Mouse (Mus musculus): ENCODE data around the gene Myo3b. TPM values are rescaled to one million over a fixed set of nuclear protein-coding genes. Genes with fewer than 3 reads are reported as not detected.

Gene Myo3b
- polyA plus RNA-seq, 1 experiment from 2014 or later = 0.24 TPM

- Histone ChIP-seq H3K4me3 (ENCODE audit: low read depth, low read length) (no peak overlapping the region), H3K4me2 (no peak overlapping the region), H3K36me3 (ENCODE audit: insufficient read depth) (no peaks in the 10 kb centered on the region), H3K4me1 (ENCODE audit: insufficient read depth) (no peaks in the 10 kb centered on the region), H3K9ac (no peak overlapping the region), H3K27me3 (ENCODE audit: insufficient read depth, low read length) (no peaks in the 10 kb centered on the region), H3K27ac (ENCODE audit: low read depth) (no peak overlapping the region), H3K9me3 (ENCODE audit: low read depth, low read length) (no peaks in the 10 kb centered on the region)
- peak; percentile 53; the same call in 1 of the 2 replicates for ATAC-seq (ENCODE audit: insufficient read depth)
- WGBS = 70% methylated on average over 1 of the region's 1 CpGs
- DNase-seq = no peak
- TF ChIP-seq CTCF (IDR thresholded peaks at IDR 0.05; ENCODE audit: low read depth) = no peak
Measured at GRCm38 (mm10) chr2:70414386-70414785, 375.5 kb downstream of the Myo3b start.

- Histone ChIP-seq H3K4me1 (ENCODE audit: insufficient read depth) (no peaks in the 10 kb centered on the region), H3K36me3 (ENCODE audit: insufficient read depth) (no peaks in the 10 kb centered on the region), H3K9me3 (ENCODE audit: low read depth, low read length) (no peaks in the 10 kb centered on the region), H3K27me3 (ENCODE audit: insufficient read depth, low read length) (no peaks in the 10 kb centered on the region), H3K4me3 (ENCODE audit: low read depth, low read length) (no peak overlapping the region), H3K4me2 (no peak overlapping the region), H3K27ac (ENCODE audit: low read depth) (no peak overlapping the region), H3K9ac (no peak overlapping the region)
- no peak for DNase-seq
- no peak for ATAC-seq (ENCODE audit: insufficient read depth)
- no peak for TF ChIP-seq CTCF (IDR thresholded peaks at IDR 0.05; ENCODE audit: low read depth)
- 81% methylated on average over 1 of the region's 1 CpGs for WGBS
Measured at GRCm38 (mm10) chr2:70415521-70415920, 376.6 kb downstream of the Myo3b start.

- no peaks in the 10 kb centered on the region for H3K4me1 ChIP-seq (ENCODE audit: insufficient read depth)
- no peaks in the 10 kb centered on the region for H3K9me3 ChIP-seq (ENCODE audit: low read depth, low read length)
- H3K9ac ChIP-seq = no peak overlapping the region
- no peaks in the 10 kb centered on the region for H3K27me3 ChIP-seq (ENCODE audit: insufficient read depth, low read length)
- H3K27ac ChIP-seq (ENCODE audit: low read depth) = no peak overlapping the region
- WGBS = 78% methylated on average over 6 of the region's 6 CpGs
- H3K36me3 ChIP-seq (ENCODE audit: insufficient read depth) = no peaks in the 10 kb centered on the region
- TF ChIP-seq CTCF (IDR thresholded peaks at IDR 0.05; ENCODE audit: low read depth) = no peak
- DNase-seq = no peak
- ATAC-seq (ENCODE audit: insufficient read depth) = no peak
- no peak overlapping the region for H3K4me2 ChIP-seq
- H3K4me3 ChIP-seq (ENCODE audit: low read depth, low read length) = no peak overlapping the region
Measured at GRCm38 (mm10) chr2:70419336-70419735, 380.4 kb downstream of the Myo3b start.

GRCm38 (mm10) chr2:70421144-70421874, 382.4 kb downstream of the Myo3b start:
- no peaks in the 10 kb centered on the region for H3K27me3 ChIP-seq (ENCODE audit: insufficient read depth, low read length)
- no peaks in the 10 kb centered on the region for H3K36me3 ChIP-seq (ENCODE audit: insufficient read depth)
- H3K4me2 ChIP-seq = no peak overlapping the region
- TF ChIP-seq CTCF (IDR thresholded peaks at IDR 0.05; ENCODE audit: low read depth) = peak; percentile 42
- DNase-seq (peak; percentile 70), ATAC-seq (ENCODE audit: insufficient read depth) (peak; percentile 52; the same call in 1 of the 2 replicates)
- WGBS = 30% methylated on average over 13 of the region's 13 CpGs
- 0 out of 2 replicates have a peak, but pooled peaks cover 4% of the 10 kb centered on the region for H3K4me1 ChIP-seq (ENCODE audit: insufficient read depth)
- H3K9me3 ChIP-seq (ENCODE audit: low read depth, low read length) = no peaks in the 10 kb centered on the region
- no peak overlapping the region for H3K4me3 ChIP-seq (ENCODE audit: low read depth, low read length)
- no peak overlapping the region for H3K9ac ChIP-seq
- no peak overlapping the region for H3K27ac ChIP-seq (ENCODE audit: low read depth)

GRCm38 (mm10) chr2:70425611-70426010, 386.7 kb downstream of the Myo3b start:
- no peaks in the 10 kb centered on the region for H3K36me3 ChIP-seq (ENCODE audit: insufficient read depth)

GRCm38 (mm10) chr2:70443035-70443434, 404.1 kb downstream of the Myo3b start:
- Histone ChIP-seq H3K9me3 (ENCODE audit: low read depth, low read length) (no peaks in the 10 kb centered on the region), H3K27me3 (ENCODE audit: insufficient read depth, low read length) (no peaks in the 10 kb centered on the region), H3K4me1 (ENCODE audit: insufficient read depth) (0 out of 2 replicates have a peak, but pooled peaks cover 3% of the 10 kb centered on the region), H3K4me2 (peak overlapping the region; percentile 32), H3K36me3 (ENCODE audit: insufficient read depth) (no peaks in the 10 kb centered on the region), H3K4me3 (ENCODE audit: low read depth, low read length) (no peak overlapping the region), H3K9ac (no peak overlapping the region), H3K27ac (ENCODE audit: low read depth) (no peak overlapping the region)
- 2% methylated on average over 4 of the region's 4 CpGs for WGBS
- peak; percentile 94 for DNase-seq
- TF ChIP-seq CTCF (IDR thresholded peaks at IDR 0.05; ENCODE audit: low read depth) = no peak
- ATAC-seq (ENCODE audit: insufficient read depth) = peak; percentile 97

More at GRCm38 (mm10) chr2:70425611-70426010, 386.7 kb downstream of the Myo3b start:
- no peak overlapping the region for H3K4me3 ChIP-seq (ENCODE audit: low read depth, low read length)
- 29% methylated on average over 11 of the region's 11 CpGs for WGBS
- ATAC-seq (ENCODE audit: insufficient read depth) (no peak), DNase-seq (peak; percentile 2)
- no peak overlapping the region for H3K9ac ChIP-seq
- no peak overlapping the region for H3K27ac ChIP-seq (ENCODE audit: low read depth)
- 0 out of 2 replicates have a peak, but pooled peaks cover 4% of the 10 kb centered on the region for H3K4me1 ChIP-seq (ENCODE audit: insufficient read depth)
- H3K9me3 ChIP-seq (ENCODE audit: low read depth, low read length) = no peaks in the 10 kb centered on the region
- no peaks in the 10 kb centered on the region for H3K27me3 ChIP-seq (ENCODE audit: insufficient read depth, low read length)
- TF ChIP-seq CTCF (IDR thresholded peaks at IDR 0.05; ENCODE audit: low read depth) = no peak
- no peak overlapping the region for H3K4me2 ChIP-seq

- H3K4me2 ChIP-seq = peak overlapping the region; percentile 32
- no peak overlapping the region for H3K4me3 ChIP-seq (ENCODE audit: low read depth, low read length)
- no peaks in the 10 kb centered on the region for H3K9me3 ChIP-seq (ENCODE audit: low read depth, low read length)
- no peaks in the 10 kb centered on the region for H3K36me3 ChIP-seq (ENCODE audit: insufficient read depth)
- H3K27ac ChIP-seq (ENCODE audit: low read depth) = no peak overlapping the region
- no peaks in the 10 kb centered on the region for H3K27me3 ChIP-seq (ENCODE audit: insufficient read depth, low read length)
- no peak for TF ChIP-seq CTCF (IDR thresholded peaks at IDR 0.05; ENCODE audit: low read depth)
- H3K9ac ChIP-seq = no peak overlapping the region
- DNase-seq (no peak), ATAC-seq (ENCODE audit: insufficient read depth) (no peak)
- 0 out of 2 replicates have a peak, but pooled peaks cover 3% of the 10 kb centered on the region for H3K4me1 ChIP-seq (ENCODE audit: insufficient read depth)
- WGBS = 6% methylated on average over 7 of the region's 7 CpGs
Measured at GRCm38 (mm10) chr2:70444141-70444540, 405.2 kb downstream of the Myo3b start.

Measured in lung, embryonic 14.5 days (tissue).